Mouse (Mus musculus): Measurements from ENCODE around the gene Elmsan1. TPM values are rescaled to one million over a fixed set of nuclear protein-coding genes. Genes with fewer than 3 reads are reported as not detected.
A peak's percentile ranks its signal among the peaks of the same experiment; 100 is the strongest.

Elmsan1 gene
- polyA plus RNA-seq, 1 experiment from 2014 or later: 2.7 TPM

DNA sequence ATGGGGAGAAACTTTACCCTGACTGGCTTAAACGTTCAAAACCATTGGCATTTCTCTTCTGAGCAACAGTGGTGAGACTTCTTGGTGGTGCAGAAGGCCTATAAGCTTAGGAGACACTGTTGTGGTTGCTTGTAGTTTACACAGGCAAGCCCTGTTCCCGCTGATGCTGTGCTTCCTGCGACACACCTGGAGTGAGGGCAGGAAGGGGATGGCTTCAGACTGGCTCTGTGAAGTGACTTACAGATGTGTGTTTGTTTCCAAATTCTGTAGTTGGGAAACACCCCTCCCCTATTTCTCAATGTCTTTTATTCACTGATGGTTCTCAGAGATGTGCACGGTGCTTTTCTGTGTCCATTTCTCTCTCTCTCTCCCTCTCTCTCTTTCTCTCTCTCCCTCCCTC, 78.5 kb downstream of the Elmsan1 start:
- Histone ChIP-seq H3K9ac (ENCODE audit: low read depth, low read length) (no peak overlapping the region), H3K9me3 (replicated peaks; ENCODE audit: control insufficient read depth, low read length, poor library complexity, severe bottlenecking) (no peaks in the 10 kb centered on the region), H3K27me3 (ENCODE audit: control insufficient read depth, insufficient read depth, low read depth, low read length) (no peaks in the 10 kb centered on the region), H3K4me1 (ENCODE audit: control insufficient read depth, insufficient read depth, low read length) (no peaks in the 10 kb centered on the region), H3K4me2 (ENCODE audit: low read length) (no peak overlapping the region), H3K27ac (ENCODE audit: low read length) (no peak overlapping the region), H3K36me3 (ENCODE audit: control insufficient read depth, insufficient read depth, low read length) (peaks cover 6% of the 10 kb centered on the region; the same call in 1 of the 2 replicates), H3K4me3 (ENCODE audit: low read depth, low read length) (no peak overlapping the region)
- WGBS: 68% methylated on average over 4 of the region's 4 CpGs
- no peak for ATAC-seq

DNA sequence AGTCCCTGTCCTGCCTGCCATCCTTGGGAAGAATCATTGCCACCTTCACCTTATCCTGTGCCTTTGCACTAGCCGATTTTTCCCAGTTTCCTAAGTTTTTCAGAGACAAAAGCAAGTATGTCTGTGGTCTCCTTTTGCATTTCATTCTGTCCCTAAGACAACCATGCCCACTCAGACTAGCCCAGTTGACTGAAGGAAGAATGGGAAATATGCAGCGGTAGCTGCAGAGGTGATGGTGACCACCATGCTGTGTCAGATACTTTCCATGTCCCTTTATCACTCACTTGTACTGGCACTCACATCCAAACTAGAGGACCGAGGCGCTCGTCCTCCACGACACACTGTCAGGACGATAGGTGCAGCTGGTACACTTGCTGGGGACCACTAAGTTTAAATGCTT, 81.5 kb downstream of the Elmsan1 start:
- Histone ChIP-seq H3K9me3 (replicated peaks; ENCODE audit: control insufficient read depth, low read length, poor library complexity, severe bottlenecking) (no peaks in the 10 kb centered on the region), H3K4me2 (ENCODE audit: low read length) (no peak overlapping the region), H3K27ac (ENCODE audit: low read length) (no peak overlapping the region), H3K4me1 (ENCODE audit: control insufficient read depth, insufficient read depth, low read length) (no peaks in the 10 kb centered on the region), H3K36me3 (ENCODE audit: control insufficient read depth, insufficient read depth, low read length) (peaks cover 6% of the 10 kb centered on the region; the same call in 1 of the 2 replicates), H3K9ac (ENCODE audit: low read depth, low read length) (no peak overlapping the region), H3K27me3 (ENCODE audit: control insufficient read depth, insufficient read depth, low read depth, low read length) (no peaks in the 10 kb centered on the region), H3K4me3 (ENCODE audit: low read depth, low read length) (no peak overlapping the region)
- no peak for ATAC-seq
- 92% methylated on average over 7 of the region's 7 CpGs for WGBS

DNA sequence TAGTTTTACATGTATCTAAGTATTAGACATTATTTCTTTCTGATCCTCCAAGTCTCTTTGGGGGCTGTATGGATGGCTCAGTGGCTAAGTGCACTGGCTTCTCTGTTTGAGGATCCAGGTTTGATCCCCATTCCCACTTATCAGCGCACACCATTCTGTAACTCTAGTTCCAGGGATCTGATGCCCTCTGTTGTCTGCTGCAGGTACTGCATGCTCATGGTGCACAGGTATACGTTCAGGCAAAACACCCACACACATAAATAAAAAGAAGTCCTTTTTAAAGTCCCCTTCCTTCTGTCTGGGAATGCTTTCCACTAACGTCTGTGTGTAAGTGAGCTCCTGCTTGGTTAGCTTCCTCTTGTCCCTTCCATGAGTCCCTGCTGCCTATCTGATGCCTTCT, 86.4 kb downstream of the Elmsan1 start:
- H3K4me2 ChIP-seq (ENCODE audit: low read length): no peak overlapping the region
- H3K9me3 ChIP-seq (replicated peaks; ENCODE audit: control insufficient read depth, low read length, poor library complexity, severe bottlenecking): no peaks in the 10 kb centered on the region
- H3K27me3 ChIP-seq (ENCODE audit: control insufficient read depth, insufficient read depth, low read depth, low read length): no peaks in the 10 kb centered on the region
- no peak overlapping the region for H3K4me3 ChIP-seq (ENCODE audit: low read depth, low read length)
- ATAC-seq: no peak
- H3K27ac ChIP-seq (ENCODE audit: low read length): no peak overlapping the region
- no peaks in the 10 kb centered on the region for H3K4me1 ChIP-seq (ENCODE audit: control insufficient read depth, insufficient read depth, low read length)
- 63% methylated on average over 3 of the region's 3 CpGs for WGBS
- peaks cover 24% of the 10 kb centered on the region for H3K36me3 ChIP-seq (ENCODE audit: control insufficient read depth, insufficient read depth, low read length)
- no peak overlapping the region for H3K9ac ChIP-seq (ENCODE audit: low read depth, low read length)

DNA sequence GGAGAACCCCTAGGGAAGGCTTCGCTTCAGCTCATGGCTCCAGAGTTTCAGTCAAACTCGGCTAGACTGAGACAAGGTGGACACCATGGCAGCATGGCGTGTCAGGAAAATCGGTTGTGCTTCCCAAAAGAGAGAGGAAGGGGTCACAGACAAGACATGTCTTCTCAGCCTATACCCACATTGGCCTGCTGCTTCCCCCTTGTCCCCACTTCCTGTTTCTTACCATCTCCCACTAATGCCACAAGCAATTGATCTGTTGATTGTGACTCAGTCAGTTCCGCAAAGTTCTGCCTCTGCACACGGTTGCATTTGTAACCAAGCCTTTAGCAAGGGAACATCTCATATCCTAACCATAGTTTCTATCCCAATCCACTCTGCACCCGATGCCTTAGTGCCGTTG, 88.8 kb downstream of the Elmsan1 start:
- peaks cover 25% of the 10 kb centered on the region for H3K36me3 ChIP-seq (ENCODE audit: control insufficient read depth, insufficient read depth, low read length)
- no peaks in the 10 kb centered on the region for H3K27me3 ChIP-seq (ENCODE audit: control insufficient read depth, insufficient read depth, low read depth, low read length)
- H3K9me3 ChIP-seq (replicated peaks; ENCODE audit: control insufficient read depth, low read length, poor library complexity, severe bottlenecking): no peaks in the 10 kb centered on the region
- H3K4me2 ChIP-seq (ENCODE audit: low read length): no peak overlapping the region
- no peaks in the 10 kb centered on the region for H3K4me1 ChIP-seq (ENCODE audit: control insufficient read depth, insufficient read depth, low read length)
- no peak overlapping the region for H3K9ac ChIP-seq (ENCODE audit: low read depth, low read length)
- 95% methylated on average over 8 of the region's 8 CpGs for WGBS
- H3K27ac ChIP-seq (ENCODE audit: low read length): no peak overlapping the region
- ATAC-seq: no peak
- no peak overlapping the region for H3K4me3 ChIP-seq (ENCODE audit: low read depth, low read length)

DNA sequence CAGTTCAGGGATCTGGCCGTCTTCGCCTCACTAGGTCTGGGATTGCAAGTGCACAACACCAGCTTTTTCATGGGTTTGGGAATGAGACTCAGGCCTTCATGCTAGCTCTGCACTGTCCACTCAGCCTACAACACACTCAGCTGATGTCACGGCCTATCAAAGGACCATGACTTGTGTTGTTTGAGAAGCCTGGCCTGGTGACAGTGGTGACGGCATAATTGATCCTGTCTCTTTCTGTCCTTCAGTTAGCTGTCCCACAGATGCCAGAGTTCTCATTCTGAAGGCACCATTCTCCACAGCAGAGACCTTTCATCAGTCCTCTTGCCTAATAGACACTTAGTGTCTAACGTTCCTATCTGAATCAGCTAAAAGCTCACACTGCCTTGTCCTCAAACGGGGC, 90.1 kb downstream of the Elmsan1 start:
- H3K4me1 ChIP-seq (ENCODE audit: control insufficient read depth, insufficient read depth, low read length): no peaks in the 10 kb centered on the region
- H3K4me3 ChIP-seq (ENCODE audit: low read depth, low read length): no peak overlapping the region
- H3K4me2 ChIP-seq (ENCODE audit: low read length): no peak overlapping the region
- WGBS: 89% methylated on average over 6 of the region's 6 CpGs
- no peak overlapping the region for H3K27ac ChIP-seq (ENCODE audit: low read length)
- no peaks in the 10 kb centered on the region for H3K9me3 ChIP-seq (replicated peaks; ENCODE audit: control insufficient read depth, low read length, poor library complexity, severe bottlenecking)
- peaks cover 25% of the 10 kb centered on the region for H3K36me3 ChIP-seq (ENCODE audit: control insufficient read depth, insufficient read depth, low read length)
- H3K27me3 ChIP-seq (ENCODE audit: control insufficient read depth, insufficient read depth, low read depth, low read length): no peaks in the 10 kb centered on the region
- no peak for ATAC-seq
- H3K9ac ChIP-seq (ENCODE audit: low read depth, low read length): no peak overlapping the region

DNA sequence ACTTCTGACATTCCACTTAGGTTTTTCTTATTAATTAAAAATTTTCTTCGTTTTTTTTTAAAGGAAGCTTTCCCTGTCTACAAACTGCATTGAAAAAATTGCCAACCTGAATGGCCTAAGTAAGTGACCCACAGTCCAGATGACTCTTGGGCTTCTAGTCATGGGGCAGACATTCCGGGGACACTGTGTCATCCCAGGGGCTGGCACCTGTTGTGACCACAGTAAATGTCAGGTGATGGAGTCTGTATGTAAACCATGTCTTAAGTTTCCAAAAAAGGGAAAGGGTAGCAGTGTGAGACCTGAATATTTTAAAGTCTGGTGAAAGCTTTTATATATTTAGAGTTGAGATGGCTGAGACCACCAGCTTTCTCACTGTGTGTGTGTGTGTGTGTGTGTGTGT, 91.8 kb downstream of the Elmsan1 start:
- Histone ChIP-seq H3K27ac (ENCODE audit: low read length) (no peak overlapping the region), H3K27me3 (ENCODE audit: control insufficient read depth, insufficient read depth, low read depth, low read length) (no peaks in the 10 kb centered on the region), H3K36me3 (ENCODE audit: control insufficient read depth, insufficient read depth, low read length) (peaks cover 25% of the 10 kb centered on the region), H3K4me3 (ENCODE audit: low read depth, low read length) (no peak overlapping the region), H3K9ac (ENCODE audit: low read depth, low read length) (no peak overlapping the region), H3K4me2 (ENCODE audit: low read length) (no peak overlapping the region), H3K4me1 (ENCODE audit: control insufficient read depth, insufficient read depth, low read length) (no peaks in the 10 kb centered on the region), H3K9me3 (replicated peaks; ENCODE audit: control insufficient read depth, low read length, poor library complexity, severe bottlenecking) (no peaks in the 10 kb centered on the region)
- 85% methylated on average over 2 of the region's 2 CpGs for WGBS
- ATAC-seq: no peak

DNA sequence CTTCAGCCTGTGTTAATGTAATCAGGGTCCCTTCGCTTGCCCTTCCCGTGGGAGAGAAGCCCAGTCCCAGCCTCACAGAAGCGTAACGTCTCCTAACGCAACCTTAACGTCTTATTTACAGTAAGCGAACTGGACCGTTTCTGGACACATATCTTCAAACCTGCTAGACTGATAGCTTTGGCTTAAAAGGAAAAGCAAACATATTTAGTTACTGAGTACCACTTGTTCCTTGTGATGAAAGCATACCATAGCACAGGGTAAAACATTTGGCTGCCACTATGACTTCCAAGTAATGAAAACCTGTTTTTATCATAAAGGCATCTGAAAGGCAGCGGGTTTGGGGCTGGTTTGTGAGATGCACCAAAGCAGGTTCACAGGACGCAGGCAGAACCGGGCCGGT, 92.8 kb downstream of the Elmsan1 start:
- Histone ChIP-seq H3K4me2 (ENCODE audit: low read length) (no peak overlapping the region), H3K9me3 (replicated peaks; ENCODE audit: control insufficient read depth, low read length, poor library complexity, severe bottlenecking) (no peaks in the 10 kb centered on the region), H3K4me3 (ENCODE audit: low read depth, low read length) (no peak overlapping the region), H3K27ac (ENCODE audit: low read length) (no peak overlapping the region), H3K9ac (ENCODE audit: low read depth, low read length) (no peak overlapping the region), H3K36me3 (ENCODE audit: control insufficient read depth, insufficient read depth, low read length) (peaks cover 20% of the 10 kb centered on the region; the same call in 1 of the 2 replicates), H3K27me3 (ENCODE audit: control insufficient read depth, insufficient read depth, low read depth, low read length) (no peaks in the 10 kb centered on the region), H3K4me1 (ENCODE audit: control insufficient read depth, insufficient read depth, low read length) (no peaks in the 10 kb centered on the region)
- no peak for ATAC-seq
- 86% methylated on average over 12 of the region's 12 CpGs for WGBS

DNA sequence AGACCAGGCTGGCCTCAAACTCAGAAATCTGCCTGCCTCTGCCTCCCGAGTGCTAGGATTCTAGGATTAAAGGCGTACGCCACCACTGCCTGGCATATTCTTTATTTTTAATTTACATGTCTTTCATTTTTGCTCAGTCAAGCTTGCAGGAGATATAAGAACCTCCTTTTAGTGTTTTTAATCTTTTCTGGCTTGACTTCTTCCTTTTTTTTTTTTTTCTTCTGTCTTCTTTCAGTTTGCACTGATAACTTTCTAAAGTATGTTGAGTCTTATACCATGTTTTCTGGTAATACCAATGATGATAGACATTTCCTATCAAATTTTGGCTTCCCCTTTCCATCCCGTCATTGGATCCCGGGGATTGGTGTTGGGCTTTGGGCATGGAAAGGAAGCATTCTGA, 99.1 kb downstream of the Elmsan1 start:
- WGBS: 93% methylated on average over 5 of the region's 5 CpGs
- no peak overlapping the region for H3K4me3 ChIP-seq (ENCODE audit: low read depth, low read length)

DNA sequence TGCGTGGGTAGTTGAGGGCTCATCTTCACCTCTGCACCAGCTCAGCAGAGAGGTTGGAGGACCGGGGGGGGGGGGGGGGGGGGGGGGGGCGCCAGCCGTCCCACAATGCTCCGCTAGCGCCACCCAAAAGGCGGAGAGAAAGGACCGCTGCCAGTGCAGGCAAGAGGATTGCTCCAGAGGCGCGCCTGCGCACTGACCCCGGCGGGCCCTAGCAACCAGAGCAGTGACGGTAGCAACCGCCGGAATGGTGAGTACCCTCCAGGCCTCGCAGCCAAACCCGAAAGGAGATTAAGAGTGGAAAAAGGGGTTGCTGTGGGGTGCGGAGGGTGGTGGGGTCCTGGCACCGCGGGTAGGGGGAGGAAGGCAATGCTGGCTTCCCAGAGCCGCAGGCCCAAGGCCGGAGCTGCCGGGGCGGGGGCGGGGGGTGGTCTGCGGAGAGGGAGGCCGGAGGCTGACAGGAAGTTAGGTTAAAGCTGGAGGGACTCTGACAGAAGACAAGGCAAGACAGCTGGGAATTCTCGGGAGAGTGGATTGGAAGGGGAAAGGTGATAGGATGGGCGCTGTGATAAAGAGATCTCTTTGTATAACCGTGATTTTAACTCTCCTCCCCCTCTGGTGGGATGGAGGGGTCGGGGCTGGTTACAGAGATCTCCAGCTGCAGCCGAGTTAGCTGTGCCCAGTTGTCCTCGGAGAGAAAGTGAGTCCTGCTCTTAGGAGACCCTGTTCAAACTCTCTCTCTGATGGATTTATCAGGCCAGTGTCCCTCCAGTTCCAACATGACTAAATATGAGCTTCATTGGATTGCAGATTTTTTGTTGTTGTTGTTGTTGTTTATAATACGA, 104.3 kb downstream of the Elmsan1 start, which contains the start of gene Dnal1:
Gene Dnal1, plus strand, starts transcription at position 214 of the 842 bp plus-strand sequence.
- Histone ChIP-seq H3K27ac (ENCODE audit: low read length) (peak within 1 kb of the TSS; percentile 77), H3K36me3 (ENCODE audit: control insufficient read depth, insufficient read depth, low read length) (no peaks in the 10 kb centered on the region), H3K4me3 (ENCODE audit: low read depth, low read length) (peak within 1 kb of the TSS; percentile 70), H3K4me2 (ENCODE audit: low read length) (peak within 1 kb of the TSS; percentile 53), H3K27me3 (ENCODE audit: control insufficient read depth, insufficient read depth, low read depth, low read length) (no peaks in the 10 kb centered on the region), H3K9me3 (replicated peaks; ENCODE audit: control insufficient read depth, low read length, poor library complexity, severe bottlenecking) (no peaks in the 10 kb centered on the region), H3K4me1 (ENCODE audit: control insufficient read depth, insufficient read depth, low read length) (peaks cover 10% of the 10 kb centered on the region), H3K9ac (ENCODE audit: low read depth, low read length) (peak within 1 kb of the TSS; percentile 76)
- peak; percentile 97 for ATAC-seq
- WGBS: 3% methylated on average over 29 of the region's 35 CpGs

More for the DNA sequence above, 99.1 kb downstream of the Elmsan1 start:
- H3K27me3 ChIP-seq (ENCODE audit: control insufficient read depth, insufficient read depth, low read depth, low read length): no peaks in the 10 kb centered on the region
- H3K9me3 ChIP-seq (replicated peaks; ENCODE audit: control insufficient read depth, low read length, poor library complexity, severe bottlenecking): no peaks in the 10 kb centered on the region
- no peaks in the 10 kb centered on the region for H3K36me3 ChIP-seq (ENCODE audit: control insufficient read depth, insufficient read depth, low read length)
- ATAC-seq: no peak
- H3K4me2 ChIP-seq (ENCODE audit: low read length): no peak overlapping the region
- H3K4me1 ChIP-seq (ENCODE audit: control insufficient read depth, insufficient read depth, low read length): peaks cover 10% of the 10 kb centered on the region
- H3K9ac ChIP-seq (ENCODE audit: low read depth, low read length): no peak overlapping the region
- H3K27ac ChIP-seq (ENCODE audit: low read length): no peak overlapping the region
